Mouse (Mus musculus) natural killer cell, adult 2 months (primary cell): ENCODE results near the gene Vmn1r151.
"Not testable (repeated sequence)": the region's sequence is repeated elsewhere in the genome, so short reads cannot be mapped to it uniquely, and the experiment has no call there.

Experiments used
- DNase-seq, 2 experiments: peaks; one replicate each; pipeline ENCODE4 v3.0.0; 2022; ENCODE audit warnings: low spot score in 2 of 2

Vmn1r151 gene

GRCm38 (mm10) chr7:22499578-22499977 is at the start of gene Vmn1r151:
Gene Vmn1r151, minus strand, starts transcription at chr7:22499678.
- DNase-seq = not testable (repeated sequence)

GRCm38 (mm10) chr7:22534787-22535186 is 35.3 kb upstream of the Vmn1r151 start, which contains the start of gene Gm8677:
Gene Gm8677, minus strand, starts transcription at chr7:22534887.
- not testable (repeated sequence) for DNase-seq

- DNase-seq = not testable (repeated sequence)
Measured at GRCm38 (mm10) chr7:22522667-22523066, 23.2 kb upstream of the Vmn1r151 start, which contains the start of gene Vmn1r152. Gene Vmn1r152, plus strand, starts transcription at chr7:22522967.

- DNase-seq = not testable (repeated sequence)
Measured at GRCm38 (mm10) chr7:22463975-22464374, 35.5 kb downstream of the Vmn1r151 start, which contains the start of gene Gm10665. Gene Gm10665, minus strand, starts transcription at chr7:22464075.
